Mouse (Mus musculus) ES-E14 (cell line): Measurements from ENCODE around the gene Lactb.

Experiments used
- CHD2 ChIP-seq: IDR thresholded peaks from 2 replicates; pipeline ENCODE4 v1.6.1; 2014; ENCODE audit warnings: mild to moderate bottlenecking, low read depth, low read length, inconsistent platforms
- MAFK ChIP-seq: IDR thresholded peaks from 2 replicates; pipeline ENCODE4 v1.6.1; 2014; ENCODE audit warnings: mild to moderate bottlenecking, low read depth, low read length, inconsistent platforms; ENCODE audit not compliant: insufficient read depth
- ZNF384 ChIP-seq: IDR thresholded peaks from 2 replicates; pipeline ENCODE4 v1.6.1; 2012; ENCODE audit warnings: low read depth, low read length, inconsistent platforms

DNA sequence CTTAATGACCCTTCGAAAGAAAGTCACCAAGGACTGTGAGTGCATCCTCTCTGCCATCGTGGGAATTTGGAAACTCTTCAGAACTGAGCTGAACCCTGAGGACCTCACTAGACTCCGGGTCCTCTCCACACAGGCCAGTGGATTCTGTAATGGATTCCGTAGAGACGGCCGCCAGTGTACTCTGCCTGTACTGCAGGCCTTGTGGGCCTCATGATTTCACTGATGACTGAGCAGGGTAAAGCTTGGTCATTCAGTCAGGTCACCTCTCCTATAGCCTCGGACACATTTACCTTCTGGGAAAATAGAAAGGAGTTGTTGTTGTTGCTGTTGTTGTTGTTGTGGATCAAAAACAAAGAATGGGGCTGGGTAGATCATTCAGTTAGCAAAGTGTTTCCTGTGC, 6.8 kb upstream of the Lactb start:
- TF ChIP-seq MAFK = no peak
- no peak for TF ChIP-seq CHD2
- TF ChIP-seq ZNF384 = no peak
